Mouse (Mus musculus): ENCODE measurements around the gene Bcap31.

The Bcap31 gene

DNA sequence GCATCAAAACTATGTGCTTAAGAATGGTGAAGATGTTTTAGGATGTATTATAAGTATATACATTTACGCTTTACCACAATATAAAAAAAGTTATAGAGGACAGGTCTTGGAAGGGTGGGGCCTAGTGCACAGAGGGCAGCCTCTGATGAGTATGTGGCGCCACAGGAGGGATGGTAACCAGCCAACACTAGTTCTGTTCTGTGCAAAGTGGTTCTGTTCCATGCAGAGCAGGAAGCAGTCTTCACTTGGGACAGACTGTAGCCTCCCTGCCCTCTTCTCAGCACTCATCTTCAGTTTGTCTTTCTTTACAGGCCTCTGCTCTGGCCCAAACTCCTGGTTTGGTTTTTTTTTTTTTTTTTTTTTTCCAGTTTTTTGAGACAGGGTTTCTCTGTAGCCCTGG is 31.8 kb downstream of the Bcap31 start:
- DNase-seq (ENCODE audit: low read depth): no peak

DNA sequence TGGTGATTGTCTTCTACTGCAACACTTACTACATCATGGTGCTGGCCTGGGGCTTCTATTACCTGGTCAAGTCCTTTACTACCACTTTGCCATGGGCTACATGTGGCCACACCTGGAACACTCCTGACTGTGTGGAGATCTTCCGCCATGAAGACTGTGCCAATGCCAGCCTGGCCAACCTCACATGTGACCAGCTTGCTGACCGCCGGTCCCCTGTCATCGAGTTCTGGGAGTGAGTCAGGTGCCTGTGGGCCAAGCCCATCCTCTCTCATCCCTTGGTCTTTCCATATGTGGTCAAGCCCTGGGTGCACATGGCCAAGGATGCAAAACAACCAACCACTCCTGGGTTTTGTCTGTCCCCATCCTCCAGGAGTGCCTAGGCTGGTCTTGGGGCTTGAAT is 39.3 kb downstream of the Bcap31 start:
- DNase-seq (ENCODE audit: low read depth): no peak

DNA sequence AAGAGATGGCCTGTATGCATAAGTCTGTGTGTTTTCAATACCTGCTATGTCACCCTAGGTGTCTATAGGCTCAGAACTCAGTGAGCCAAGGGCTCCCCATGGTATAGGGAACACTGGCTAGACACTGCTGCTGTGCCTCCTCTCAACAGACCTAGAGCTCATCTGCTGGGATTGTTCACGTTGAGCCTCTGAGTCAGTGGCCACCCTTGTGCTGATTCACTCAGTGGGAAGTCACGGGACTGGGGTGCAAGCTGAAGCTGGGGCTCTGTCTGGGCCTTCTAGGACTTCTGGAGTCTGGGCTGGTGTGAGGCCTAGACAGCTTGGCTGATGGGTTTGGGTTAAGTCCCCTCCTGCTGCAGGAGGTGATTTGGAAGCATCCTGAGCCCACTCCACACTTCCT is 40.7 kb downstream of the Bcap31 start:
- DNase-seq (ENCODE audit: low read depth): no peak

DNA sequence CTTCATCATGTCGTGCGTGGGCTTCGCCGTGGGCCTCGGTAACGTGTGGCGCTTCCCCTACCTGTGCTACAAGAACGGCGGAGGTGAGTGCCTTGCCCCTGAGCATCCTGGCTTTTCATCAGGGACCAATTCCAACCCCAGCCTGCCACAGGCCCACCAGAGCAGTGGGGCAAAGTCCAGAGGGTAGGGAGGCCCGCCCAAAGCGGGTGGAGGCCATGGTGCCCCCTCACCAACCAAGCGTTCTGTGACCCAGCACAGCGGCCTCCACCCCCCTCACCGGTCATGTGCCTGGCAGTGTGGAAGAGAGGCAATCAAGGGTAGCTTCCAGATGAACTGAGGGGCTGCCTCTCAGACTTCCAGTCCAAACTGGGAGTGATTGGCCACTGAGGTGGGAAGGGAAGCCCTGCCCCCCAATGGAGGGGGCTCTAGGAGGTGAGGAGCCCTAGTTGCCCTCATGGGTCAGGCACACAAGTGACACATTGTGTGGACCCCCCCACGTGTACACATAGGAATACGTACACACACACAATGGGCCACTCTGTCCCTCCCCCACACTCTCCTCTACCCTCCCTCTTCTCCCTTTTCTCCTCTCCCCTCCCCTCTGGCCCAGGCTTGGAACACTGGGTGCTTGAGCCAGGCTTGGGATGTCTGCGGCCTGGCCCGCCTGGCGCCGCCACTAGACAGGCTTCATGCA is 41.9 kb downstream of the Bcap31 start:
- DNase-seq (ENCODE audit: low read depth): no peak

DNA sequence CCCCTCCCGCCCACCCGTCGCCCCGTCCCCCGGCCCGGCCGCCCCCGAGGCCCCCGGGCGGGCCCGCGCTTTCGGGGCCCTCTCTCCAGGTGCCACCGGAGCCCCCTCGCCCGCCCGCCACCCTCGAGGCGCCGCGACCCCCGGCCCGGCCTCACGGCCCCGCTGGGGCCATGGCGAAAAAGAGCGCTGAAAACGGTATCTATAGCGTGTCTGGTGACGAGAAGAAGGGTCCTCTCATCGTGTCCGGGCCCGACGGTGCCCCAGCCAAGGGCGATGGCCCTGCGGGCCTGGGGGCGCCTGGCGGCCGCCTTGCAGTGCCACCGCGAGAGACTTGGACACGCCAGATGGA is 42.4 kb downstream of the Bcap31 start:
- DNase-seq (ENCODE audit: low read depth): no peak

DNA sequence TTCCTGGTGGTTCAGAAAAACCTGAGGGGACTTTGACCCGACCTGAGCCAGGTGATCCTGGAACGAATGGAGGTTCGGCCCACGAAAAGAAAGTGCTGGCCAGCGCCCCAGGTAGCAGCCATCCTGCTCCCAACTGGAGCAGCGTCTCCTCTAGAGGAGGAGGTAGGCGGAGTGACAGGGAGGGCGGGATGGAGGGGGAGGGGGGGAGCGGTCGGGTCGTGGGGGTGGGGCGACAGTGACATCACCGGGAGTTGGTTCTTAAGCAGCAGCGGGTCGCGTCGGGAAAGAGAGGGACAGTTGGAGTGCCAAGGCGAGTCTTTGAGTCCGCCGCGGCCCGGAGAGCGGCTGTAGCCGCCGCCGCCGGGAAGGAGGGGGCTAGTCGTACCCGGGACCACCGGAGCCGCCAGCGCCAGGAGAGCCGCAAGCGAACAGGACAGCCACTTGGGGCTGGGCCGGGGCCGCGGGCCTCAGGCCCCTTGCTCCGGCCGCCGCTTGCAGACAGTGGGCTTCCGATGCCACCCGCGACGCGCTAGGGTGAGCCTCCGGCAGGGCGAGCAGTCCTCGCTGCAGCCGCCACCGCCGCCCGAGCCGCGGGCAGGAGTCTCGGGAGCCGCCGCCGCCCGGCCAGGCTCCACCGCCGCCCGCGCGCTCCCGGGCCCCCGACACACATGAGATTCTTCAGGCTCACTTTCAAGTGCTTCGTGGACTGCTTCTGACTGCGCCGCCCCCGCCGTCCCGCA is 42.9 kb downstream of the Bcap31 start, which contains the start of gene Slc6a8:
Gene Slc6a8 (plus strand): TSS at position 272 of the 740 bp plus-strand sequence.
- peak; percentile 38 for DNase-seq (ENCODE audit: low read depth)

DNA sequence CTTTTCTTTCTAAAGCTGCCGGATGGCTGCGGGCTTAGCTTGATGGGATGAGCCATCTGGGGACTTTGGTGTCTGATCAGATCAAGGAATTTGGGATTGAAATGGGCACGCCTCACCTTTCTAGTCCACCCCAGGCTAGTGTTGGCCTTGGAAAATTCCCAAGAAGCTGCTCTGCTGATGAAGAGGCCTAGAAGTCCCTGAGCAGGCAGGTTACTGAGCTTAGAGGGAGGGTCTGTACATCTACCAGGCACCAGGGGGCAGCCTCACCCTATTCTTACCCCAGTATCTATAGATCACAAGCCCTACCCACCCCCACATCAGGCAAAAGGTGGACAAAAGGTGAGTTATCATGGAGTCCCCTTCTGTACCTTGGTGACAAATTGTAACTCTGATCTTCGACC is 43.9 kb downstream of the Bcap31 start:
- peak; percentile 77 for DNase-seq (ENCODE audit: low read depth)

DNA sequence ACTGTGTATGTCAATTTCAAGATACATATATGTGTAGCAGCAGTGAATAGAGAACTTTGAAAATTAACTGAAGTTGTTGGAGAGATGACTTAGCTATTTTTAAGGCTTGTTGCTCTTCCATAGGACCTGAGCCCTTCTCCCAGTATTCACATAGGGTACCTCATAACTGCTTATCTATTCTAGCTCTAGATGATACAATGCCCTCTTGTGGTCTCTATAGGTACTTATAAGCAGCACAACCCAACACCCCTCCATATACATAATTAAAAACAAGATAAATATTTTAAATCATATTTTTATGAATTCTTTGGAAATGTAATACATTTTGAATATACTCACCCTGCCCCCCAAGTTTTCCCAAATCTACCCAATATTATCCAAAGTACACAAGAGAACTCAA is 52.8 kb downstream of the Bcap31 start:
- peak; percentile 39 for DNase-seq (ENCODE audit: low read depth)

DNA sequence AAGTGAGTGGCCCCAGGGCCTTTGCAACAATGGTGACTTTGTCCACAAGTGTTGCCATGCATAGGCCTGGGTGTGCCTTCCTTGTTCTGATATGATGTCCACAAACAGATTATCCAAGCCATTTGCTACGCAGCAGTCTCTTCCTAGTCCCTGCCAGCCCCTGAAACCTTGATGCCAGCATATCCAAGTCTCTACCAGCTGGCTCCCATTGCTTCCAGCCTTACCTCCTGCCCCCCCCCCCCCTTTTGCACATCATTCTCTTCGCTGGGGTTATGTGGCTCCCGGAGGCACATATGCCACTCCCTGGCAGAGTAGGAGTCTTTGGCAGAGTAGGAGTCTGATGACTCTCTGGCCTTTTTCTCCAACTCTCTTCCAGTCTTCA is 55.7 kb downstream of the Bcap31 start:
- no peak for DNase-seq (ENCODE audit: low read depth)

DNA sequence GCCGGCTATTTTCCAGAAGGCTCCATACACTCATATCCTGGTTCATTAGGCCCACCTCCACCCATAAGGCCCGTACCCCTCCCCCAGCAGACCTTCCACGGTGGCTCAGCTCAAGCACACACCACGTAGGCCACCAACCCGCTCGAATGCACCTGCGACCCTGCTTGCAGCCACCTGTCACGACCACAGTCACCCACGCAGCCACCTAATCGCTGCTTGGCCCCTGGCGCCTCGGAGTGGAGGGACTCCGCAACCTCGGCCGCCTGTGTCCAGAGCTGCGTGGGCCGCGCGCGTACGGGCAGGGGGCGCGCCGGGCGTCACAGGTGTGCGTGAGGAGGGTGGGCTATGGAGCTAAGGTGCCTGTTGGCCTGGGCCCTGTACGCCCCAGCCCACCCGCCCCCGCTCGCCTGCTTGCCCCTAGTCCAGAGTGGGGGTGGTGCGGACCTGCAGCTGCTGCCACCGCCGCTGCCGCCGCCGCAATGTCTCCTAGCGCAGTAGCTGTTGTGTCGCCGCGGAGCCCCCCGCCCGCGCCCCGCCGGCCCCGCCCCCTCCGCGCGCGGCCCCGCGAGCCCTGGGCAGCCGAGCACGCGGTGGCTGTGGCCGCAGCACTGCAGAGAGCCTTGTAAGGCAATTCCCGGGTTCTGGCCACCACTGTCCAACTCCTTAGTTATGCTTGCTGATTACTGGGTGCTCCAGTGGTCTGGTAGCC is 56.2 kb downstream of the Bcap31 start, which contains the start of gene Pnck:
Gene Pnck (minus strand): TSS at position 543 of the 709 bp plus-strand sequence.
- DNase-seq (ENCODE audit: low read depth): peak; percentile 34

DNA sequence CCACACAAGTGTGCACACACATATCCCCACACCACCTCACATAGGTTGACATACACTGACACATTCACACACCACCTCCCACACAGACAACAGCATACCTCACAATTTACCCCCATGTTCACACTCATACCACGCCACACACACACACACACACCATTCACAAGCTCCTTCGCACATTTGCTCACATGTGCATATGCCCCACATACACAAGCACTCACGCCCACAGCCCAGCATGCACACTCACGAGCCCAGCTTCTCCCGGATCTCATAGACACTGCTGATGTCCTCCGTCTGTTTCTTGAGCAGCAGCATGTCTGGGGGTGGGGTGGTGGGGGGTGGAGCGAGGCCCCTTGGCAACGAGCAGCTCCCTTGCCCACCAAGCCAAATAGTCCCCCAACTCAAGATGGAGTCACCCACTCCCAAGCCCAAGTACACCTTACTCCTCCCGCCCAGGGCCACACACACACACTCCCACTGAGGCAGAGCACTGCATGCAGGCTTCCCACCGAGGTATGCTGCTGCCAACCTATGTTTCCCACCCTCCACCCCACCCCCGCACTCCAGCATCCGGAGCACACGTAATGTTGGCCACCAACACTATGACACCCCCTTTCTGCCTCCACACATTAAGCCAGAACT is 56.9 kb downstream of the Bcap31 start:
- no peak for DNase-seq (ENCODE audit: low read depth)

DNA sequence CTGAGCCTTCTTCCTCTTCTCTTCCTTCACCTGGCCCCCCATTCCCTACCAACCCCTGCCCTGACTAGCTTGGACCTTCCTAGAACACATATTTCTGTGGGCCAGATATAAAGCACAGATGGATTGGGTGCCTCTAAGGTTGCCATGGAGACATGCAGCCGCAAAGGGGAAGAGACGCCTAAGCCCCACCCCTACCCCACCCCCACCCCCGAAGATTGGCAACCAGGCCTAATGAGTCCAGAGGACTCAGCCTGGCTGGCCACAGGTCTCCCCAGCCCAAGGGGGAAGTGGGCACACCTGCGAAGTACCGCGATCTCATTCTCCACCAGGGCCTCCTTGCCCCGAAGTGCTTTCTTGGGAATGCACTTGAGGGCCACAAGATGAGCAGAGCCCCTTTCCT is 57.6 kb downstream of the Bcap31 start:
- DNase-seq (ENCODE audit: low read depth): no peak

DNA sequence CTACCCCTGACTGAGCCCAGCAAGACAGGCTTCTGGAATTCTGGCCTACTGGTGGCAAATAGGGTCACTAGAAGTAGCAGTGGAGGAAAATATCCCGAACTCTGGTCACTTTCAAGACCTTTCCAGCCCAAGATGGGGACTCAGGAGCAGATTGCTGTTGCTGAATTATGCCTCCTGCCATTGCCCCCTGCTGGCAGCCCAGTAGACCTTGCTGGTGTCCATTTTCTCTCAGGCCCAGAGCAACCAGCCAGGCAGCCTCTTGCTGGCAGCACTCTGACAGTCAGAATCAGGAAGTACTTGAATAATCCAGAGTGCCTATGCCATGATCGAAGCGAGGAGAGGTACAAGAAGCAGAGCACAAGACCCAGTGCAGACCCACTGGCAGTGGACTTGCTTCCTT is 60.4 kb downstream of the Bcap31 start:
- DNase-seq (ENCODE audit: low read depth): peak; percentile 53

DNA sequence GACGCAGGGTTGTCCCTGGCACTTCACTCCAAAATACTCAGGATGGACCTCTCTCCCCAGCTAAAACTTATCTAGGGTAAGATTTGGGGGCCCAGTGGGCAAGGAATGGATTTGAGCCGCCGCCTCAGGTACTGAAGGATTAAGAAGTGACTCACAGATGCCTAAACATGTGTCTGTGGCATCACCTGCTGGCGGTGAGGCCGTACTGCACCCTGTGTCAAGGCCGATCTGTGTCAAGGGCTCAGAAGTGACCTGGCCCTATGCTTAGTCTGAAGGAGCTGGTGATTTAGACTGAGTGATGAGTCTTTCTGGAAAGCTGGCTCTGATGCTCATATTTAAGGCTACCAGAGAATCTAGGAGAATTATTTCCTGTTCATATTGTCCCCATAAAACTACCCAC is 61.8 kb downstream of the Bcap31 start:
- peak; percentile 80 for DNase-seq (ENCODE audit: low read depth)

DNA sequence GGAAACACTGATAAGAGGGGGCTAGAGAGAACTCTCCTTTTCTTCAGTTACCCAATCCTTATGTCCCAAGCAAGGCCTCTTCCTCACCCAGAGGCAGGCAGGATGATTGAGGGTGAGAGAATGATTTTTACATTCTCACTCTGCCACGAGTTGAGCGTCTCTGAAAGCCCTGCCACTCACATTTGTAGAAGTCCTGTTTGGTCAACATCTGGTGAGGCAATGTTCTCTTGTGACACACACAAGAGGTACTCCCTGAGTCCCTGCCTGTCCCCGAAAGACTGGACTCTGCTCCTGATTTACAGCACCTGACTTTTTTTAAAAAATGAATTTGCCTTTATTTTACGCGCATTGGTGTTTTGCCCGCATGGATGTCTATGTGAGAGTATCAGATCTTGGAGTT is 62.6 kb downstream of the Bcap31 start:
- DNase-seq (ENCODE audit: low read depth): no peak

DNA sequence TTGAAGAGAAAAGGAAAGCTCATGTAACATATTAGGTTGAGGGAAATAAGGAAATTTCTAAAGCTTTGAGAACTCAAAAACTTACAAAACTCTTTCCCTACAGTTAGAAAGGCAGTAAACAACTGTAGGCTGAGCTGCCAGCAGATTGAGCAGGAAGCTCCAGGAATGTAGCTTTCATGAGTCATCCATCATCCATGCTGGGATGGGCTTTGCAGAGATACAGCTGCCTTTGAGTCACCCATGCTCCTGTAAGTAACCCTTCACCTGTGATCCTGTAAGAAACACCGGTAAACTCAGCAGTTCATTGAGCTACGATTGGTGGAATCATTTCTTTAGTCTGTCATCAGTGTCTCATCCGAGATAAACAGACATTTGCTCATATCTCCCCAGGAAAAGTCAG is 65.1 kb downstream of the Bcap31 start:
- no peak for DNase-seq (ENCODE audit: low read depth)

DNA sequence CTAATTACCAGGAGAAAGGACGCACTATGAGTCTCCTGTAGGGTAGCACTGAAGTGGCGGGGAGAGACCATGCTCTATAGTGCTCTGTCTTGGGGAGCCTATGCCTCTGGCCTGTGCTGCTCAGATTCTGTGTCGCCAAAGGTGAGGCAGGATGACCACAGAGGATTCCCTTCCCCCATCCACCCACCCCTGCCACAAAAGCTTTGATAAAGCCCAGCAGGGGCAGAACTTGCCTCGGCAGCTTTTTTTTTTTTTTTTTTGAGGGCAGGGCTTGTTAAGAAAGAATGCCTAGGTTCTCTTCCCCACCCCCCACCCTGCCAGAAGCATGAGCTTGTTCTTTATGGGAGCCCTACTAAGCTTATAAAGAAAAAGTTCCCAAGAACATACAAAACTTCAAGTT is 70.9 kb downstream of the Bcap31 start:
- DNase-seq (ENCODE audit: low read depth): no peak

DNA sequence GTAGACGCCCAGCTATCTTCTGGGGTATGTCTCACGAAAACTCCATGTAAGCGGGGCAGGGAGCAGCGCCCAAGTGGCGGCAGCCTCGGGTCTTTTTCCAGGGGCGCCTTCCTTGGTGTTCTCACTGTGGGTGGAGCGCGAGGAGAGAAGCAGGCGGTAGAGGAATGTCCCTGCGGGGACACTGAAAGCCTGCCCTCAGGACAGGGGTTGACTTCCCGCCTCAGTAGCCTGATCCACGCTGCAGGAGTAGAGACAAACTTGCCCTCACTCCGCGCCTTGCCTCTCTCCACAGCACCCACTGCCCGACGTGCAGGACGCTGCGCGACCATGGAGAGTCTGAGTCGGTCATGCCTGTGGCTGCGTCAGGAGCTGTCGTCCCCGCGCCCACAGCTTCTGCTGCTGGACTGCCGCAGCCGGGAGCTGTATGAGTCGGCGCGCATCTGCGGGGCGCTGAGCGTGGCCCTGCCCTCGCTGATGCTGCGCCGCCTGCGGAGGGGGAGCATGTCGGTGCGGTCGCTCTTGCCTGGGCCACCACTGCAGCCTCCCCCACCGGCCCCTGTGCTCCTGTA is 76.0 kb downstream of the Bcap31 start:
- DNase-seq (ENCODE audit: low read depth): no peak

DNA sequence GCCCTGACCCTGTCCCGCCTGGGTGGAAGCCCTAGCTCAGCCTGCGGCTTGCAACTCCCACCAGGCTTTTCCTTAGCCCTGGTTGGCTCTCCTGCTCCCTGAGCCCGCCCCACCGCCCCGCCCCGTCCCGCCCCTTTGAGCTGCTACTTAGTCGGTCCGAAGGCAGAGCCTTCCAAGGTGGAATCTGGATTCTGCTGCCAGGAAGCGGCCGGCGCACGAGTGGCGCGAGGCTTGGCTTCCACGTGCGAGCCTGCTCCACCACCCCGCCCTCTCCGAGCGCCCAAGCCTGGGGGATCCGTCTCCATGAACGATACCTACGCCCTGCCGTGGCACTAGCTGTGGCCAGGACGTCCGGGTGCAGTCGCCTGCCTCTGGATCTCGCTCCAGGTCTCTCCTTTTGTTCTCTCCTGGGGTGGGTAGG is 76.7 kb downstream of the Bcap31 start, which contains the start of gene Dusp9:
Gene Dusp9 (plus strand): TSS at position 165 of the 421 bp plus-strand sequence.
- DNase-seq (ENCODE audit: low read depth): no peak

DNA sequence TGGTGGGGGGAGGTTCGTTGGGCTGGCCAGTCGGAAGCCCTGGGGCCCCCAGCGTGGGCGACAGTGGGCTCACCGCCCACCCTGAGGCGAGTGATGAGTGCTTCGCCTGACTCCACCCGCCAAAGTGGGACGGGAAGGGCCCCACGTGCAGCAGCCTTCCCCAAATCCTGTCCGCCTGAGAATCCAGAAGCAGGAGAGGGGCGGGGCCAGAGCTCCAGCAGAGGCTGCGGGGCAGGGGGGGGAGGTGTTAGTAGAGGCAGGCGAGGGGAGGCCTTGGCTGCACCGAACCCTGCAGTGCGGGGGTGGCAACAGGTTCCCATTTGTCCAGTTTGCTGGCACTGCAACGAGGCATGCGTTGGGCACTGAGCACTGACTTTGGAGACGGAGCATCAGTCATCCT is 78.6 kb downstream of the Bcap31 start:
- DNase-seq (ENCODE audit: low read depth): no peak
